Mouse (Mus musculus) ovary, postnatal 14 days (tissue): Measurements from ENCODE around the gene Lsm14a.
A peak's percentile ranks its signal among the peaks of the same experiment; 100 is the strongest.

ENCODE experiments used
- DNase-seq: peaks from one replicate; pipeline ENCODE4 v3.0.0; 2022; ENCODE audit warnings: low spot score

Gene Lsm14a

DNA sequence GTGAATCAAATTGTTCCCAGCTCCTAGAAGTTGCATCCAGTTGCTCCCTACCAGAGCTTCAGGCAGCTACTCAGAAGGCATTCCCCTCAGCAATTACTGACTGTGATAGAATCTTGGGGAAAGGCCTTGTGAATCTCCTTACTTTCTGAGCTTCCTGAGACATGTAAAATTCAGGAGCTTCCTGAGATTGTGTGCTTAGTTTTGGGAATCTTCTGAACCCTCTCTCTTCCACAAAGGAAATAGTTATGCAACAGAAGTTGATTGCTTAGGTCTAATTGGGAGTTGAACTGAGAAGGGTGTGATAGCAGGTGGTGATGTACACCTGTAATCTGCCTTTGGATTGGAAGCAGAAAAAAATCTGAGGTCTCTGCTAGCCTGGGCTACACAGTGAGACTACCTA lies at the start of gene Lsm14a:
Lsm14a (minus strand) TSS at position 101 of the 400 bp plus-strand sequence.
- DNase-seq: no peak

DNA sequence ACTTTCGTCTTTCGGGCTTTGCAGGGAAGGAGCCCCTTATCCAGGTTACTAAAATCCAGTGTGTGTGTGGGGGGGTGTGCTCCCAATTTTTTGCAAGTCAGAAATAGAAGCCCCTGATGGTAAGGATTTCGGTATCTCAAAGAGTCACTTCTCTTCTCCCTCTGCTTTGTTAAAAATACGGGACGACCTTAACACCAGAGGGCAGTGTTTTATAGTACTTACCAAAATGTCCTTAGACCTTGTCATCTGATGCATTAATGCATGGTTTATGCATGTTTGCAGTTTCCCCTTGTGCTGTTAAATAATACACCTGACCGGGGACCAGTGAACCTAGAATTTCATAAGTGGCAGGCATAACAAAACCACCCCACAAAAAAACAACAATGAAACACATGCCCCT lies 45.8 kb upstream of the Lsm14a start:
- DNase-seq: no peak

DNA sequence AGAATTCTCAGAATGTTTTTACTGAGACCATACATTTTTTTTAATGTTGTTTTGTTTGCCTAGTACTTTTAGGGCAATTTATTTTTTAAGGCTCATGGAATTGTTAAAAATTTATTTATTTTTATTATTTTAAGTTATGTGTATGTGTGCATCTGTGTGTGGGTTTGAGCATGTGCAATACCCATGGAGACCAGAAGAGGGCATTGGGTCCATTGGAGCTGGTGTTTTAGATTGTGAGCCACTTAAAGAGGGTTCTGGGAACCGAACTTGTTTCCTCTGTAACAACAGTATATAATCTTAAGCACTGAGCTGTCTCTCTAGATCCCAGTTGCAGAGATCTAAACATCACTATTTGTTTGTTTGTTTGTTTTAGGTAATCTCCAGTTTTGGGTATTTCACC lies 40.5 kb upstream of the Lsm14a start:
- no peak for DNase-seq

DNA sequence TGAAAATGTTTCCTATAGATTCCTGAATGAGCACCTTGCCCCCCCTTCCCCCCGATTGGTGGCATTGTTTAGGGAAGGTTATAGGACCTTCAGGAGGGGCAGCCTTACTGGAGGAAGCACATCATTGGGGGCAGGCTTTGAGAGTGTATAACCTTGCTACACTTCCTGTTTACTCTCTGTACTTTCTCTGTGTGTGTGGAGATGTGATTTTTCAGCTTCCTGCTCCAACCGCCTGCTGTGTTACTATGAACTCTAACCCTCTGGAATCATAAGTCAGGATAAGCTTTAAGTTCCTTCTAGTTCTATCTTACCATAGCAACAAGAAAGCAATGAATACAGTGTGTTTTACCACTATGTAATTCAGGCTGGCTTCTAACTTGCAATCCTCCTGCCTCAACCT lies 28.1 kb upstream of the Lsm14a start:
- no peak for DNase-seq

DNA sequence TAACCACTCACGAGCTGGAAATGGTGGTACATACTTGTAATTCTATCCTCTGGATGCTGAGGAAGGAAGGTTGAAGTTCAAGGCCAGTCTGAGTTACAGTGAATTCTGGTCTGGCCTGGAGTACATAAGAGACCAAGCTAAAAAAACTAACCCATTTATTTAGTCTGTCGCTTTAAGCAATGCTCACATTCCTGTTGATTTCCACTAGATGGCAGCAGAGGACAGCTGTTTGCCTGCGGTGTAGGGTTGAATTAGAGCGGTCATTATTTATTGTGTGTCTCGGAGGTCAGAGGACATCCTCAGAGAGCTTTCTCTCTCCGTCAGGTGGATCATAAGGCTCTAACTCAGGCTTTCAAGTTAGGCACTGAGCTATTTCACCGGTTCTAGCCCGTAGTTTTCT lies 14.4 kb upstream of the Lsm14a start:
- peak; percentile 48 for DNase-seq

DNA sequence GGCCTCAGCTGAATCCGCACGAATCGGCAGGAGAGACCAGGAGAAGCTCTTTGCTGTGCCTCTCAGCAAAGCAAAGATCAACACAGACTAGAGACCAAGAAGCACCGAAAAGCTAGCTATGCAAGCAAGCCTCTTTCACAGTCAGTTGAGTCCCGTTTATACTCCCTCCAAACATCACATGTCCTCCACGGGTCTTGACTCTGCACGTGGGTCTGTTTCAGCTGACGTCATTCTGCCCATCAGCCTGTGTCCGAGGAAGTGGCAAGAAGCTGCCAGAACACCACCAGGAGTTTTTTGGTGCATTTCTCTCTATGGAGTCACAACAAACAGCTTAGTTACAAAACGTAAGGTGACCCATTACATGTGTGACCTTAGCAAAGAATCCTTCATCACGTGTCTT lies 10.8 kb upstream of the Lsm14a start:
- DNase-seq: no peak

DNA sequence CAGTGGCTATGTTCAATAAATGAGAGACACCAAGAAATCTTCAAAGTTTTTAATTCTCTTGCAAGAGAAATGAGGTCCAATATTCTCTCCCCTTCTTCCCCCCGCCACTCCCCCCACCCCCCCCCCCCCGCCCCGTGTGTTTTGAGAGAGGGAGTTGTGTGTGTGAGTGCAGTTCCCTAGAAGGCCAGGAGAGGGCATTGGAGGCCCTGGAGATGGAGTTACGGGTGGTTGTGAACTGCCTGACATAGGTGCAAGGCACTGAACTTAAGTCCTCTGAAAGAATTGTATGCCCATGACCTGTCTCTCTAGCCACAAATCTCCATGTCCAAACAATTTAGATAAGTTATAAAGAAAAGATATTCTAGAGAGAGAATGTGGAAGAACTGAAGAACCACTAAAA lies 7.0 kb upstream of the Lsm14a start:
- no peak for DNase-seq

DNA sequence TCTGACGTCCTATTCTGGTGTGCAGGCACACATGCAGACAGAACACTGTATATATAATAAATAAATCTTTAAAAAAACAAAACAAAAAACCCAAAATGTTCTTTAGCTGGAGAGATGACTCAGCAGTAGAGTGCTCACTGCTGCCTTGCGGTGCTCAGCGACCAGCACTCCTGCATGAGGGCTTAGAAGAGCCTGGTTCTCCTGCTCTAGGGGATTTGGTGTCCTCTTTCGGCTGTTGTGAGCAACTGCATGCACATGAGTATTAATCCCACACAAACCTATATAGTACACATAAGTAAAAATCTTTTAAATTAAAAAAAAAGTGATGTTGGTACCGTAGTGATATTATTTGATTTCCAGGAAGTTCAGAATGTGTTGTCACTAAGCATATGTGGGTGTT lies 5.7 kb upstream of the Lsm14a start:
- DNase-seq: no peak

DNA sequence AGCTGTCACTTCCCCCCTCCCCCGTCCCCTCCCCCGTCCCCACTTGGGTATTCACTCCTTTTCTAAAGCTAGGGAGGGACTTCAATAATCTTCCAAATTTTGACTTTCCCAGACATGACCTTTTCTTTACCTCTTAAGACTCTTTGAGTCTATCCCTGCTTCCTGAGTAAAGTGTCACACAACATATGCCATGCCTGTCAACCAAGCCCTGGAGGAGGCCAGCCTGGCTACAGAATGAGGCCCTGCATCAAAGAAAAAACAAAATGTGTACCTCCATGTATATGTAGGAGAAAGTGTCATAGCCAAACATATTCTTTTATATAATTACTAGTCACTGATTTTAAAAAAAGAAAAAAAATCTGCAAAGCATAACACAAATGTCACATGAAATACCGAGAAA lies 3.7 kb upstream of the Lsm14a start:
- DNase-seq: no peak

DNA sequence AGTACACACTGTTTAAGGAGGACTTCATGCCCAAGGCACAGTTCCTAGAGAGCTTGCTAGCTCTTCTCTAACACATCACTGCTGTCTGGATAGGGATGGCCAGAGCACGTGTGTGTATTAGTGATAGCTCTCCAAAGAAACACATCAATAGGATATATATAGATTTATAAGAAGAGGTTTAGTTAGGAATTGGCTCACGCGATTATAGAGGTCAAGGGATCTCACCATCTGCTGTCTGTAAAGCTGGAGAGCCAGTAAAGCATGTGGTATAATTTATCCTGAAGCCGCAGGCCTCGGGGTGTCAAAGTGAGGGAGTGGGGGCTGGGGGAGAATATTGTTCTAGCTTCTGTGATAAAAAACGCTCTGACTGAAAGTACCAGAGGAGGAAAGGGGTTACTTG lies 2.6 kb upstream of the Lsm14a start:
- no peak for DNase-seq

DNA sequence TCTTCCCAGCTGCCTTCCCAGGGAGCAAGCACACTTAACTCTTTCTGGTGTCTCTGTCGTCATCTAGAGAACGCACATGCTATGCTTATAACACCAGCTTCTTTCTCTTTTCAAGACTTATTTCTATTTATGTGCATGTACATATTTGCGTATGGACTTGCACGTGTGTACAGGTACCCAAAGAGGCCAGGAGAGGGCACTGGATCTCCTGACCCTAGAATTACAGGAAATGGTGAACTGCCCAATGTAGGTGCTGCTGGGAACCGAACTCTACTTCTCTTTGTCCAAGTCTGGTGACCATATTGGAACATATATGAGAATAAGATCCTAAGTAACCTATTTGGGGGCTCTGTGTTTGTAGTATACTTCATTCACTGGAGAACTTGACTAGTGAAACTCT lies 1.5 kb upstream of the Lsm14a start:
- no peak for DNase-seq

DNA sequence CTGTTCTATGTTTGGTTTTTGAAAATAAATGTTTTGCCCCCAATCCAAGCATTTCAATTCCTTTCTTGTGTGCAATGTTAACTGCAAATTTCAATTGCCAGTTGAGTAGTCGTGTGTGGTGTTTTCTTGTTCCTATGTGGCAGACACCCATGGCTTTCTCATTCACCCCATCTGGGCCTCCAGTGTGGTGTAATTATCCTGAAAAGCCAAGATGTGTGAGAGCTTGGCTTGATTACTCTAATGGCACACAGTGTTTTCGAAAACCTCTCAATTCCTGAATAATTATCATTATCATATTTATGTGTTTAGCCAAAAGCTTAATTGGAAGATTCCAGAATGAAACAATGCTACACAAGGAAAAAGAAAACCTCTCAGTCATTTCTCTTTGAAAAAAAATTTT lies 976 bp upstream of the Lsm14a start:
- DNase-seq: no peak

DNA sequence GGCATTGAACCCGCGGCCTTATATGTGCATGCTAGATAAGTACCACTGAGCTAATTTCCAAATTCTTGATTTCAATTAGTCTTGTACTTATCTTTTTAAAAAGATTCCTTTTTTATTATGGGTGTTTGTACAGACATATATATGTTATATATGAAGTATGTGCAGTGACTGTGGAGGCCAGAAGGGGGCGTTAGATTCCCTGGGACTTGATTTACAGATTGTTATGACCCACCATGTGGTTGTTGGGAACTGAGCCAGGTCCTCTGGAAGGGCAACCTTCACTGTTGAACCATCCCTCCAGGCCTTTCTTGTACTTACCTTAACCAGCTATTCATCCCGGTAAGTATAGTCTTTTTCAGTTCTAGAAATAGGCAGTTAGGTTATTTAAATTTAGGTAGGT lies 780 bp downstream of the Lsm14a start:
- DNase-seq: no peak

DNA sequence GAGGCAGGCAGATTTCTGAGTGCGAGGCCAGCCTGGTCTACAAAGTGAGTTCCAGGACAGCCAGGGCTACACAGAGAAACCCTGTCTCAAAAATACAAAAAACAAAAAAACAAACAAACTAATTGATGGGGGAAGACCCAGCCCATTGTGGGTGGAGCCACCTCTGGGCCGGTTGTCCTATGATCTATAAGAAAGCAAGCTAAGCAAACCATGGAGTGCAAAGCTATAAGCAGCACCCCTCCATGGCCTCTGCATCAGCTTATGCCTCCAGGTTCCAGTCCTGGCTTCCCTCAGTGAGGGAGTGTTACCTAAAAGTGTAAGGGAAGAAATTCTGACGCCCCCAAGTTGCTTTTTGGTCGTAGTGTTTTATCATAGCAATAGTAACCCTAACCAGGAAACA lies 1.4 kb downstream of the Lsm14a start:
- no peak for DNase-seq

DNA sequence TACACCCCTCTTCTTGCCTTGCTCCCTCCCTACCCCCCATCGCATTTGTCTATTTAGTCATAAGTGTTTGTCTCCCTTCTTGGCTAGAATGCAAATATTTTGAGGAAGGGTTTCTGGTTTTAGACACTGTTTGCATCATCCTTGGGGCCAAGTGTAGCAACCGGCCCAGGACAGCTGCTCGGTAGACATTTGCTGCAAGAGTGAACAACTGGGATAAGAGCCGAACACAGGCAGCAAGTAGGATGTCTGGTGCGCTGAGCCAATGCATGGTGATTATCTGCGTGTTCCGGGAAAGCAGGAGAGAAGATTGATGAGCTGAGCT lies 2.3 kb downstream of the Lsm14a start:
- DNase-seq: no peak

DNA sequence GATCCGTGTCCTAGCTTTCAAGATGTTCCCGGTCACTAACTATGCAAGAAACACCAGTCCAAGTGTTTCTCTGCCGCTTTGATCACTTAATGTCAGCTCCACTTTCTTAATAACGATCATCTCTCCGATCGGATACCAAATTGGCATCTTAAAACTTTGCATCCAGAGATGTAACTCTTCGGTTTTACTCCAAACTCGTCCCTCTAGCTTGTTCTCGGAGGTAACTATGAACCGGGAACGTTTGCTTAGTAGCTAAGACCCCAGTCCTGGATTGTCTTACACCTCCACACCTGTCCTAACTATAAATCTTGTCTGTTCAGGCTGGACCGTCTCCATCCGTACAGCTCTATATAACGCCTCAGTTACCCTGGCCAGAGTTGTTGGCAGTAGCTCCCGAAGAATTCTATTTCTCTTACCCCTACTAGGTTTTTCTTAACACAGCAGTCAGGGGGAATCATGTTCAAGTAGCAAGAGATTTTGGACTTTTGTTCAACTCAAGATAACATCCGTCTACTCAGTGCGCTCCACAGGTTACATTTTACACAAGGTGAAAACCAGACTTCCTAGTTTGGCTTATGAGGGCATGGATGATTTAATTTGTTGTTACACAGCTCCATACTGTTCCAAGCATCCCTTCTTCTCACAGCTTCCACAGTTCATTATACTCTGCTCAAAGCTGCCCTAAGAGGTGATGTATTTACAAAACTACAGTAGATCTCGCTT lies 2.8 kb downstream of the Lsm14a start:
- DNase-seq: no peak

DNA sequence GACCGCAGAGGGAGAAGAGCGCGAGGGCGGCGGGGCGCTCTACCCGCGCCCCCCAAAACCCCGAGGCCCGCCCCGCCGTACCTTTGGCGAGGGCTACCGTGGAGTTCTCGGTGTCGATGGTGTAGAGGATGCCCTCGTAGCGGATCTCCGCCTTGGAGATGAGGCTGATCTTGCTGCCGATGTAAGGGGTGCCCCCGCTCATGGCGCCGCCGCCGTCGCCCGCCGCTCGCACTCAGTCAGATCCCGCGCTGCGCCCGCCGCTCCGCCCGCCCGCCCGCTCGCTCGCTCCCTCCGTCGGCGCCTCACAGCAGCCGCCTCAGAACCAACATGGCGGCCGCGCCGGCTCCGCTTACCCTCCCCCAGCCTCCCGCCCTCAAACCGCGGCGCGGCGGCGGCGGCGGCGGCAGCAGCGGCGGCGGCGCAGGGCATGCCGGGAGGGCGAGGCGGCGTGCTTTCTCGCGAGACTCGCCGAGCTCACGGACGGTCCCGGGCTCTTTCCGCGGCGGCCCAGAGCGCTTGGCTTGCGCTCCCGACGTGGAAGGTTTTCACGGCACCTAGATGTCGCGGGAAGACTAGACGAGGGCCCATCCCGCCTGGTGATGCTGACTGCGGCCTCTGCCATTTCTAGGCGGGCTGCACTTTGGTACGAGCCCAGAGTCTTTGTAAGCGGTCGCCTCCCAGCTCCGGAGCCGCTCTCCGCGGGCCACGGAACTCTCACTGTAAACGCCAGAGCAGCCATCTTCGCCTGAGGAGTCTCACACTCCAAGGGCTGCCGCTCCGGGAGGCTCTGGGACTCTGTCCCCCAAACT lies 3.6 kb downstream of the Lsm14a start:
- peak; percentile 91 for DNase-seq

DNA sequence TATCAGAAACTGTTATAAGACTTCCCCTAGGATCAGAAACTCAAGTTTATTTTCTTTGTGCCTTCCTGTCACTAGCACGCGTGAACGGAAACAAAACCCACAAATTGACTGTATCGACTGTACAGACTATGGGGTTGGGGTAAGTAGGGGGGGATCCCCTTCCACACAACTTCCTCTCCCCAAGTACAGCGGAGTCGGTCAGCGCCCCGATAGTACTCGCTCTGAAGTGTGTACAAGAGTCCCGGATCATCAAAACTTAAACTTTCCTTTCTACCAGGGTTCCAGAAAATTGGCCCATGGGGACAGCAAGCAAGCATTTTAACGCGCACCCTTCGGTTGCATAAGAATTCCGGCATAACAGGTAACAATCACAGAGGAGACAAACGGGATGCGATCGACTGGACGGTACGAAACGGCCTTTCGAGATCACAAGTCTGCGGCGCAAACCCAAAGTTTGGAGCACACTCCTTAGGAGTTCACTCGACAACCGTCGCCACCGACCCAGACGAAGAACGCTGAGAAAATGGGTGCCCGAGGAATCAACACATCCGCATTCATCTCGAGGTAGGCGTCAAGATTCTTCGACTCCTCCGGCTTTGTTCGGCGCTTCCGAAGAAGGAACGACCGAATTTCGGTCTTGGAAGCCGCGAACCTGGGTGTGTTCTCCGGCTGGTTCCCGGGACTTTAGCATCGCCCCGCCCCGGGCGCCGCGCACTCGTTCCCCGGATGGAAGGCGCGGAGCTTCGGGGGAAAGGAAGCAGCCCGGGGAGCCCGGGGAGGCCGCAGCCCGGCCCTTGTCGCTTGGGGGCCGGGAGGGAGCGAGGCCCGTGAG lies 4.5 kb downstream of the Lsm14a start:
- peak; percentile 60 for DNase-seq

DNA sequence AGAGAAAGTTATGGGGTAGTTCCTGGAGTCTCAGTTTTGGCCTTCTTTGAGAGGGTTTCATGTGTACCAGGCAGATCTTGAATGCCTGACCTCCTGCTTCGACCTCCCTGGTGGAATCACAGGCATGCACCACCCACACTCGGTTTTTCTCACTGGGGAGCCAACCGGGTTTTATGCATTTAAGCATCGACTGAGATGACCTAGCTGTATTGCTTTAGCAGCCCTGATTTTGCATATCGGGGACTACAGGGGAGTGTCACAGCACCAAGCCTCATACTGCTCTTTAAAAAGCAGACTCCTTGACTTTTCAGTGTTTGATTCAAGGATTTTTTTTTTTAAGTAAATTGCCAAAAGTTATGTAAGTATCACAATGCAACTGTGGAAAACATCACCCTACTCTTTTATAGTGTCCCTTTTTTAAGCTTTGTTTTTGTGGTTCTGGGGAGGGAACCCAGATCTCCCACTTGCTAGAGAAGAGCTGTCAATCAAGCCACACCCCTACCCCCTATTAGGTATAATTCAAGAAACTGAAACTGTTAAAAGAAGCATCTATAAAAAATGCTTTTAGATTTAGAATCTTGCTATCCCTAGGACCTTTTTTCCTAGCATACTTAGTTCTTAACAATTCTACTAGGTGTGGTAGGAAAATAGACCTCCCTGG lies 5.2 kb downstream of the Lsm14a start:
- no peak for DNase-seq

DNA sequence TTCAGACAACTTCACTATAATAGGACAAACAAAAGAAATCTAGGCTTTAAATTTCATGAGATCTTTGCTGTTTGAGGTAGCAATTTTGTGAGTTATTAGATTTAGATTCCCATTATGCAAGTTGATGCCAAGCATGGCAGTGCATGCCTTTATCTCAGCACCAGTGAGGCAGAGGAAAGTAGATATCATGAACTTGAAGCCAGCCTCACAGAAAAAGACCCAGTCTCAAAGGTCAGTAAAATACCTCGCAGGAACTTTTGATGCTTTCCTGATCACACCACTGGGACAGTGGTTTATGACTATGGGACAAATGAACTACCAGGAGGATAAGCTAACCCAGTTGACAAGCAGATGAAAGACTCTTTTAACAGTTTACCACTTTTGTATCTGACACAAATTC lies 10.3 kb downstream of the Lsm14a start:
- DNase-seq: no peak

DNA sequence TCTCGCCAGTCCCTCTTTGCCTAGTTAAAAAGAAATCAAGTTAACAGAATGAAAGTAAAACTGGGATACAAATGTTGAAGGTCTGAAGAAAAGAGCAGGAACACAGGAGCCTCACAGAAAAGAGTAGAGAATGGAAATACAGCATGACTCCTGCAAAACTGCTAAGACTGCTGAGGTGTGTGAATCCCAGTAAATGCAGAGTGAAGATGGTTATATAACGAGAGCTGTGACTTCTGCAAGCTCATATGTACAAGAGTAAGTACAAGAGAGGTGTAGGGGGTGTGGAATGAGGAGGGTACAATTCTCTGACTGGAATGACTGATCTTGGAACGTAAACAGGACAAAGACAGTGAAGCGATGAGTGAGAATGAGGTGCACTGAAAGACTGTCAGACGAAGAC lies 11.4 kb downstream of the Lsm14a start:
- no peak for DNase-seq

DNA sequence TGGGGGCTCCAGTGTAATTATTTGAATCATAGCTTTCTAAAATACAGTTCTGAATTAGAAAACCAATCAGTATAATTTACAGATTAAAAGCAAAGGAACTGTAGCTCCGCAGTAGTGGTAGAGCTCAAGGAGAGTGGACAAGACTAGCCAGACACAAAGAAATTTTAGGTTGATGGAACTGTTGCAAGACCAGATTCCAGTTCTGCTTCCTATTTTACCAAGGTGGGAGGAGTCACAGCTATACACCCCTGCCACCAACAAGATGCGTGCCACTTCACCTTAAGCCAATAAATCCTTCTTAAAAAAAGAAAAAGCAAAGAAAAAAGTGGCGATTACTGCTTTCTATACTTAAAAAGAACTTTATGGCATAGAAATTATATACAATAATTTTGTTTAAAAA lies 12.8 kb downstream of the Lsm14a start:
- DNase-seq: no peak

DNA sequence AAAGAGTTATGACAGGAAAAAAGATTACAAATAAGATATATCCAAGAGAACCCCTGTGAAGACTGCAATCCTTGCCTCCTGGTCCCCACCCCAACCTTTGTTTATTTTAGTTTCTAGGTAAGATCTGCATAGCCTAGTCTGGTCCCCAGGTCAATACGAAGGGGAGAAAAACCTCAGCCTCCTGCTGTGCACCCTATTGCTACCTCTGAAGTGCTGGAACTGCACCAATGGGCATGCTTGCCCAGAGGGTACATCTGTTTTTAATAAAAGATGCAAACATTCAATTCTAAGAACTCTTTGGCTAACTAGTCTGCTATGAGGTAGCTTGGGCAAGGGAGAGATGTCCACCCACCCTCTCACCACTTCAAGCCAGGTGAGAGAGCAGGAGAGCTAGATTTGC lies 19.2 kb downstream of the Lsm14a start:
- DNase-seq: no peak
